Mouse (Mus musculus): Measurements from ENCODE around the gene Insyn1. TPM values are rescaled to one million over a fixed set of nuclear protein-coding genes. Genes with fewer than 3 reads are reported as not detected.

Insyn1 gene
- polyA plus RNA-seq, 1 experiment = 12.1 TPM

DNA sequence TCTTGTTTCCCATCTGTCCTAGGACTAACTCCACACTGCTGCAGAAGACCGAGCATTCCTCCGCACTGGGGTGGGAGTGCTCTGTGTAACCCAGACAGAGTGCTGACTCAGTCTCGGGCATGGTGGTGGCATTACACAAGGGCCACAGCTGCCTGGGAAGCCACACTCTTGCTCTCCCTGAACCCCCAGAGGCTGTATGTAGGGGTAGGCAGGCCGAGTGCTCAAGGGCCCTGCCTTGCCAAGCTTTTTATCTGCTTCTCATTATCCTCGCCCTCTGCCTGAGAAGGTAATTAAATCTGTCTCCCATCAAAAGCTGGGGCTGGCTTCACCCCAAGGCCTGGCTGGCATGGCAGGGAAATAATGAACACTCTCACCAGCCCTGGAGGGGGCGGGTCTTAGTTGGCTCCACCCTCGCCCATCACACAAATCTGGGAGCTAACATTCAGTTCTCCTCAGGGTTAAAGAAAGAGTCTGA lies 30.9 kb upstream of the Insyn1 start:
- Histone ChIP-seq H3K27ac (replicated peaks; ENCODE audit: low read depth, low read length) (no peak overlapping the region), H3K4me3 (ENCODE audit: insufficient read depth, low read depth, low read length) (no peak overlapping the region), H3K4me1 (ENCODE audit: control insufficient read depth, insufficient read depth, insufficient read length, low read length) (no peaks in the 10 kb centered on the region)

- Histone ChIP-seq H3K27ac (replicated peaks; ENCODE audit: low read depth, low read length) (no peak overlapping the region), H3K4me1 (ENCODE audit: control insufficient read depth, insufficient read depth, insufficient read length, low read length) (no peaks in the 10 kb centered on the region), H3K4me3 (ENCODE audit: insufficient read depth, low read depth, low read length) (no peak overlapping the region)
Observed at GRCm38 (mm10) chr9:58458341-58458740, 30.1 kb upstream of the Insyn1 start.

DNA sequence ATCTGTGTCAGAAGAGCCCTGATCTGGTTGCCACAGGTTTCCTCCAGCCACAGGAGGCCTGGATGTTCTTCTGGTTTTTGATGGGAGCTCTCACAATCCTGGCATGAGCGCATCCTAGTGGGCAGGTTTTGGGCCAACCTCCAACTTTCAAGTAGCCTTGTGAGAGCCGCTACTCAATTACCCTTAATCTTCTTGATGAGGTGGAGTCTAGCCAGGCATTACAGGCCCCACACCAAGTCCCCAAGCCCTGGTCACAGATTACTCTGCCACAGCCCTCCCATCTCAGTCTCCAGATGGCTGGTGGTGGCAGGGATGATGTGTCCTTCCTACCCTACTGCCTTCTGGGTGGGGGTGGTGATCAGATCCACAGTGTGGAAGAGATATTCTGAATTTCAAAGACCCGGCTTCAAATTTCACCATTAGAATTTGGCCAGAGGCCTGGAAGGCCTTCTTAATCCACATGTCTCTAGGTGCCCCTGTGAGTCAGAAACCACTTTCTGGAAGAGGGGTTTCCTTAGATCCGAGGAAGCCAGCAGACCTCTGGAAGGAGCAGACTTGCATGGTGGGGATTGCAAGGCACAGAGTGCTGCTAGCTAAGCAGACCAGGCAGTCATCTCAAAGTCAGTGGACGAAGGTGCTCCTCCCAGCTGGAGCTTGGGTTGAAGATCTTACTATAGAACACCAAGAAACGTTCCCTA lies 29.4 kb upstream of the Insyn1 start:
- no peak overlapping the region for H3K27ac ChIP-seq (replicated peaks; ENCODE audit: low read depth, low read length)
- H3K4me1 ChIP-seq (ENCODE audit: control insufficient read depth, insufficient read depth, insufficient read length, low read length) = no peaks in the 10 kb centered on the region
- no peak overlapping the region for H3K4me3 ChIP-seq (ENCODE audit: insufficient read depth, low read depth, low read length)

DNA sequence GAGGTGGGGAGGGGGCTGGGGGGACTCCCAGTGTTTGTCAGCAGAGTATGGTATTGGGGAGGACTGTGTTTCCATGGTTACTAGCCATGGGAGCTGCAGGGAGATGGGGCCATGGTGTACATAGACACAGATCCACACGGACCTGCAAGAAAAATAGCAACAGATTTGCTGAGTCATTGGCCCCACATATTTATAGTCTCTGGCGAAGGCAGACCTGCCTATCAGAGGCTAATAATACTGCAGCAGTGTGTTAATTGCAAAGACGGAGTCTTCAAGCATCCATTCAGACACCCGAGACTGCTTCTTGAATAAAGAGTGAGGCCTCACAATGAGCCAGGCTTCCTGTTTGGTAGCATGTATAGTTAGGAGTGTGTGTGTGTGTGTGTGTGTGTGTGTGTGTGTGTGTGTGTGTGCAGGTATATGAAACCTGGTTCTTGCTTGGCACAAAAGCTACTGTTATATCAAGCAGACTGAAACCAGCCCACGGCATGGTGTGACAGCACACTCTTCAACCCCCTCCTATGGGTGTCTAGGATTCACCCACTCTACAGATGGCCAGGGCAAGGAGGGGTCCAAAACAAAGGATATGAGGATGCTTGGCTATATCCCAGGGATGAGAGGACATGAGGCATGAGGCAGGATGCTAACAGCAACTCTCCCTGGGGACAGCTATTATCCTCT lies 20.9 kb upstream of the Insyn1 start:
- Histone ChIP-seq H3K4me1 (ENCODE audit: control insufficient read depth, insufficient read depth, insufficient read length, low read length) (no peaks in the 10 kb centered on the region), H3K4me3 (ENCODE audit: insufficient read depth, low read depth, low read length) (no peak overlapping the region), H3K27ac (replicated peaks; ENCODE audit: low read depth, low read length) (no peak overlapping the region)

GRCm38 (mm10) chr9:58470466-58470865 lies 17.9 kb upstream of the Insyn1 start:
- Histone ChIP-seq H3K4me3 (ENCODE audit: insufficient read depth, low read depth, low read length) (no peak overlapping the region), H3K4me1 (ENCODE audit: control insufficient read depth, insufficient read depth, insufficient read length, low read length) (no peaks in the 10 kb centered on the region; the same call in 1 of the 2 replicates), H3K27ac (replicated peaks; ENCODE audit: low read depth, low read length) (no peak overlapping the region)

DNA sequence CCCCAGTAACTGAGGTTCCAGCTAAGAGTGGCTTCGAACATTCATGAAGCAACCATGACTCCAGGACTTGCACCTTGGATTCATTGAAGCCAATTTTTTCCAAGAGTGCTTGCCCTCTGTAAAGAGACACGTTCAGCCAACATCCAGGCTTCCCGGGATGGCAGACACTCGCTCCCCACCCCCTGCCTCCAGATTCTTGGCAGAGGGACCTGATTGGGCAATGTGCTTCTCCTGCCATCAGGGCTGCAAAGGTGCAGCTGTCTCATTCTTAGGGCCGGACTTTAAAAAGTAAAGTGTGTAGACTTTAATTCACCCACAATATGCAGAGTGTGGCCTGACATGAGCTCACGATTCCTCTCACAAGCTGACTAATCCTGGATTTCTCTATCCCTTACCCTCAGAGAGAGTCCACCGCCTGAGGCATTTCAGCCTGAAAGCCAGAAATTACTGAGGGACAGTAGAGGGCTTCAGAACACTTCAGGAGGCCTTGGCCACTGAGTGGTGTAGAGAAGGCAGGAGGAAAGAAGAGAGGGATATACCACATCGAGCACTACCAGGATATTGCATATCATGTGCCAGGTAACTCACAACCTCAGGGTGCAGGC lies 15.1 kb upstream of the Insyn1 start:
- Histone ChIP-seq H3K27ac (replicated peaks; ENCODE audit: low read depth, low read length) (no peak overlapping the region), H3K4me3 (ENCODE audit: insufficient read depth, low read depth, low read length) (no peak overlapping the region), H3K4me1 (ENCODE audit: control insufficient read depth, insufficient read depth, insufficient read length, low read length) (no peaks in the 10 kb centered on the region; the same call in 1 of the 2 replicates)

DNA sequence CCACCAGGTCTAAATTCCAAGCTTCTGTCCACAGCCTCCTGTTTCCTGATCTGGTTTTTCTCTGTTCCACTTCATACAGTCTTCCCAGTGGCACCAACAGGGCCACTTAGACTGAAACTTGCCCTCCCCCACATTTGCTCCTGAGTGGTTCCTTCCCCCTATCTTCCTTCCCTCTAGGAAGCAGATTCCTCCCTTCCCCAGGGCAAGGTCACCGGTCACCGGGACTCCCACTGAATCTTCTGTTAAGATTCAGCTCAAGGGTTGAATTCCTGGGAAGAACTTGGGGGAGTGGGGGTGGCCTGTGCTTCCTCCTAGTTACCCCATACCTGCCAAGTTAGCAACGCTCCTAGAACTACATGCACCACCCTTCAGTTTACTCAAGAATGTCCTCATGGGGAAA lies 1.3 kb upstream of the Insyn1 start:
- H3K4me3 ChIP-seq (ENCODE audit: insufficient read depth, low read depth, low read length) = no peak overlapping the region
- peaks cover 3% of the 10 kb centered on the region; the same call in 1 of the 2 replicates for H3K4me1 ChIP-seq (ENCODE audit: control insufficient read depth, insufficient read depth, insufficient read length, low read length)
- no peak overlapping the region for H3K27ac ChIP-seq (replicated peaks; ENCODE audit: low read depth, low read length)

GRCm38 (mm10) chr9:58489133-58489864 lies 896 bp downstream of the Insyn1 start:
- no peak overlapping the region for H3K27ac ChIP-seq (replicated peaks; ENCODE audit: low read depth, low read length)
- peaks cover 3% of the 10 kb centered on the region; the same call in 1 of the 2 replicates for H3K4me1 ChIP-seq (ENCODE audit: control insufficient read depth, insufficient read depth, insufficient read length, low read length)
- peak overlapping the region; percentile 70 for H3K4me3 ChIP-seq (ENCODE audit: insufficient read depth, low read depth, low read length)

- H3K27ac ChIP-seq (replicated peaks; ENCODE audit: low read depth, low read length) = no peak overlapping the region
- H3K4me1 ChIP-seq (ENCODE audit: control insufficient read depth, insufficient read depth, insufficient read length, low read length) = peaks cover 3% of the 10 kb centered on the region; the same call in 1 of the 2 replicates
- no peak overlapping the region for H3K4me3 ChIP-seq (ENCODE audit: insufficient read depth, low read depth, low read length)
Observed at GRCm38 (mm10) chr9:58489865-58490165, 1.4 kb downstream of the Insyn1 start.

DNA sequence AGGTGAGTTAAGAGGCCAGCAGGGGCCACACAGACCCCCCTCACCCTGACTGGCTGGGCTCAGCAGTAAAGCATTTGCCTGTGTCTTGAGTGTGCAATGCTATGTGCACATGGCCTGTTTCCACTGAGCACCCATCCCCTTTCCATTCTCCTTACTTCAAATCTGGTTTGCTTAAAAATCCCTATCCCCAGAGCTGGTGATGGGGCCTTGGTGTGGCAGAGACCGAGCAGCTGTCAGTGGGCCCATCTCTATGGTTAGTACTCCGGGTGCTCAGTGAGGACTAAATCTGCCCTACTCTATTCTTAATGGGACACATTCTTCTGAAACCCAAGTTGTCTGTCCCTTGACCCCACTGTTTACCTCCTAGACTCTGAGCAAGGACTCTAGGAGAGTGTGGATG lies 2.0 kb downstream of the Insyn1 start:
- no peak overlapping the region for H3K27ac ChIP-seq (replicated peaks; ENCODE audit: low read depth, low read length)
- H3K4me3 ChIP-seq (ENCODE audit: insufficient read depth, low read depth, low read length) = no peak overlapping the region
- H3K4me1 ChIP-seq (ENCODE audit: control insufficient read depth, insufficient read depth, insufficient read length, low read length) = peaks cover 3% of the 10 kb centered on the region; the same call in 1 of the 2 replicates

DNA sequence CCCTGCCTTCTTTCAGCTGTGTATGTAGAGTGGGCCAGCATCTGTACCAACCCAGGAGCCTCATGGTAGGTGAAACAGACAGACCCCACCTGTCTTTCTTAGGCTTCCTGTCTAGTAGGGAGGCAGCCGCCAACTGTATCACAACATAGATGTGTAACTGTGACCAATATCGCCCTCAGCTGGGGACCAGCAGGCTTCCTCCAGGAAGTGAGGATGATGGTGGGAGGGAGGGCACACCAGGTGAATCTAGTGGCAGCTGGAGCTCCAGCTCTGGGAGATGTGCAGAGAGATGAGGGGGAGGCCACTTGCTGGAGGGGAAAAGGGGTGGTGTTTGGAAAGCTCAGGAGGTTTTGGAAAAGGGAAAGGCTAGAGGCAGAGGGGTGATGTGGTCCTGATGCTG lies 6.6 kb downstream of the Insyn1 start:
- Histone ChIP-seq H3K4me3 (ENCODE audit: insufficient read depth, low read depth, low read length) (no peak overlapping the region), H3K4me1 (ENCODE audit: control insufficient read depth, insufficient read depth, insufficient read length, low read length) (no peaks in the 10 kb centered on the region), H3K27ac (replicated peaks; ENCODE audit: low read depth, low read length) (no peak overlapping the region)

DNA sequence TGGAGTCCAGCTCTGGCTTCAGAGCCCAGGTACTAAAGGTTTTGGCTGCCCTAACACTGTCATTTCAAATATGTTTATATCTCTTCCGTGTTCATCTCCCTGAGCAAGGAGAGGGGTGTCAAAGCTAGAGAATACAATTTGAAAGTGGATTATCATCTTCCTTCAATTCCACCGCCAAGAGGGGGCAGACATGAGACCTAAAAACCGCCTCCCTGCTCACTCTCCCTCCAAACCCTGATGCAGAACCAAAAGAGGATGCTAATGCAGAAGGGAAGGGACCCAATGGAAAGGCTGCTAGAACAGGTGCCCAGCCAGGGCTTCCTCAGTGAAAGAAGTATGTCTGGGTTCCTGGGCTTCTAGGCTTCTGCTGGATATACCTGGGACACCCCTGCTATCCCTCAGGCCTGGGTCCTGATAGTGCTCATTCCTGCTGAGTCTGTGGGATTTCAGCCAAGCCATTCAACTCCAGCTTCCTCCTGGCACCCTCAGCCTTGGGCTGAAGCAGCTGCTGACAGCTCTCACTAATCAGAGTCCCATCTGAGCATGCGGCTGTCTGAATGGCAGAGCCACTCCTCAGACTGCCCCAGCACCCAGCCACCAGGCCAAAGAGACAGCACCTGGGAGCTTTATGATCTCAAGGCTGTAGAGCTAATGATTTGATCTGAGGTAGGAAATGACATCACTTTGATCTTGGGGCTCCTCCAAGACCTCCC lies 8.2 kb downstream of the Insyn1 start:
- Histone ChIP-seq H3K4me1 (ENCODE audit: control insufficient read depth, insufficient read depth, insufficient read length, low read length) (no peaks in the 10 kb centered on the region), H3K27ac (replicated peaks; ENCODE audit: low read depth, low read length) (no peak overlapping the region), H3K4me3 (ENCODE audit: insufficient read depth, low read depth, low read length) (no peak overlapping the region)

- H3K4me1 ChIP-seq (ENCODE audit: control insufficient read depth, insufficient read depth, insufficient read length, low read length) = no peaks in the 10 kb centered on the region
- no peak overlapping the region for H3K27ac ChIP-seq (replicated peaks; ENCODE audit: low read depth, low read length)
- H3K4me3 ChIP-seq (ENCODE audit: insufficient read depth, low read depth, low read length) = no peak overlapping the region
Observed at GRCm38 (mm10) chr9:58497942-58498341, 9.5 kb downstream of the Insyn1 start.

DNA sequence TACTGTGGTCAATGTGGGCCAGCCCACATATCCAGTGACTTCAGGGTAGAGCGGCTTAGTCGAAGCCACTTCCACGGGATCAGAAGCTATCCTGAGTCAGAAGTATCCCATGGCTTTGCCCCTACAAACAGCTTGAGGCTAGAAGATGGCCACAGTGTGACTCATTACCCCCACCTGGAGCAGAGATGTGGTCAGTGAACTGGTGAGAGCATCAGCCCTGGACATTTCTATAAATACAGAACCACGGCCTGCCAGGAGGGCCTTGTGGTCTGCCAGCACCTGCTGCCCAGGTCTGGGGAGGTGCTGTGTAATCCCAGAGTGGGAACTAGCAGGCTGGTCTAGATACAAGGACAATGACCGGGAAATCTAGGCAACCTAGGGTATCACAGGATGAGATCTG lies 12.5 kb downstream of the Insyn1 start:
- no peak overlapping the region for H3K4me3 ChIP-seq (ENCODE audit: insufficient read depth, low read depth, low read length)
- no peaks in the 10 kb centered on the region for H3K4me1 ChIP-seq (ENCODE audit: control insufficient read depth, insufficient read depth, insufficient read length, low read length)
- no peak overlapping the region for H3K27ac ChIP-seq (replicated peaks; ENCODE audit: low read depth, low read length)

Measured in brown adipose tissue, adult 24 weeks (tissue).